Mouse (Mus musculus) erythroblast, adult 5-6 weeks (primary cell): Measurements from ENCODE around the gene Tfg. TPM values are rescaled to one million over a fixed set of nuclear protein-coding genes. Genes with fewer than 3 reads are reported as not detected.

Source experiments
- ATAC-seq: replicated peaks from 2 replicates; pipeline ENCODE4 v1.8.0; 2016; ENCODE audit warnings: moderate number of reproducible peaks, mild to moderate bottlenecking, moderate TSS enrichment, inconsistent platforms; ENCODE audit not compliant: poor library complexity, low FRiP score, severe bottlenecking
- total RNA-seq, 2 experiments: library from RNA; stranded (forward) in 1 of 2; stranded (reverse) in 1 of 2; fragments of 150-400 nt in 1 of 2; fragments of 200-764, 138-1000 nt in 1 of 2; gene quantifications; 2 replicates each; pipeline versions ENCODE4 v1.2.3 to v1.2.4; 2015 to 2017; ENCODE audit warnings: low replicate concordance in 2 of 2

Gene Tfg
- total RNA-seq, 2 experiments from 2014 or later: 21.9 to 67.8 TPM

DNA sequence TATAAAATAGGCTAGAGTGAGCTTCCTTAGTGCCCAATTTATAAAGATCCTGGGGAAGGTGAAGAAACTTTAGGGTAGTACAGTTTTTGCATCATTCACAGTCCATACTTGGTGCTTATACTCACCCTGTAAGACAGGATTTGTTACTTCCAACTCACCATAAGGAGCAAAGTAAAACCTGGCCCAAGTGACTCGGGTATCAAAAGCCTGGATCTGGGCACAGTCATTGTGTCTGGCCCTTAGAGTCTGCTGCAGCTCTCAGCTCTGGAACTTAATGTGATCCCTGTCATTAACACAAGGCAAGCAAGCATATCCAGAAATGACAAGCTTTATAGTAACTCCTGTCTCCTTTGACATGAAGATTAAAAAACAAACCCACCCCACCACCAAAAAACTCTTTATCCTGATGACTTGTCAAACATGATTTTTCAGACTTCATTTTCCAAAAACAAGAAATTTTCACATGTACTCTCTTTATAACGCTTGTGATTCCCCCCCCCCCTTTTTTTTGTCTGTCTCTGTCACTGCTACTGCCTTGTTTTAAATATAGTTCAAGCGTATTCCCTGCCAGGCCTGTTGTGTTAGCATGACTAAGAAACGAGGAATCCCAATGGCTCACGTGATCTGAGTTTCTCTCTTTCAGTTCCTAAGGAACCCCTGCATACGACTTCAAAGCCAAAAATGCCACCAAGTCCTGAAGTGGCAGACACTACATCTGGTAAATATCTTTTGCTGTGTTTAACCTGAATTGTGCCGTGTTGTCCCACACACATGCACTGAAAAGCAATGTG lies 70.7 kb downstream of the Tfg start:
- no peak for ATAC-seq

DNA sequence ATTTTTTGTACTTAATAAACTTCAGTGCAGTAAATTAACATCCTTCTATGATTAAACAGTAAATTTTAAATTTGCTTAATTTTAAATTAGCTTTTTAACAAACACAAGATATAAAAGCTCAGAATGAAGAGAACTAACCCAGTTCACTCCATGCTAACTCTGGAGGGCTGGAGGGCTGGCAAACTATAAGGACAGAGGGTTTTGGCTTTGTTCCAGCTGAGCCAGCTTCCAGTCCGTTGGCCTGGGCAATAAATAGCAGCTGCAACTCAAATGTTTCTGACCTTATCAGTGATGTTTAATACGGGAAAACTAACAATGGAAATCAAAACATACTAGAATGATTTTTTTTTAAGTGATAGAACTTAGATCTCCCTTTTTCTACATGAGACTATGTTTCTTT lies 72.0 kb downstream of the Tfg start:
- ATAC-seq: no peak

Other genes starting within 250 kb of the Tfg start
- gene Abi3bp, start 239.6 kb downstream of the Tfg start, total RNA-seq (2015; ENCODE audit: low replicate concordance): not detected in 2 replicates
- 0.51 TPM in 1 of 2 replicates, not detected in the other for gene Abi3bp, start 239.6 kb downstream of the Tfg start, total RNA-seq (2017; ENCODE audit: low replicate concordance)
- 4.2 and 6.9 TPM in 2 replicates for gene Adgrg7, start 78.4 kb upstream of the Tfg start, total RNA-seq (2015; ENCODE audit: low replicate concordance)
- 0.70 and 2.6 TPM in 2 replicates for gene Adgrg7, start 78.4 kb upstream of the Tfg start, total RNA-seq (2017; ENCODE audit: low replicate concordance)
- gene Tmem45a, start 168.7 kb upstream of the Tfg start, total RNA-seq (2015; ENCODE audit: low replicate concordance): not detected in 2 replicates
- gene Tmem45a, start 168.7 kb upstream of the Tfg start, total RNA-seq (2017; ENCODE audit: low replicate concordance): 0.34 TPM in 1 of 2 replicates, not detected in the other
- not detected in 2 replicates for gene Lnp1, start 210.6 kb upstream of the Tfg start, total RNA-seq (2015; ENCODE audit: low replicate concordance)
- gene Lnp1, start 210.6 kb upstream of the Tfg start, total RNA-seq (2017; ENCODE audit: low replicate concordance): not detected in 2 replicates